Mouse (Mus musculus): ENCODE measurements around the gene Zfpl1. TPM values are rescaled to one million over a fixed set of nuclear protein-coding genes. Genes with fewer than 3 reads are reported as not detected.
A peak's percentile ranks its signal among the peaks of the same experiment; 100 is the strongest.
"Not testable (repeated sequence)": the region's sequence is repeated elsewhere in the genome, so short reads cannot be mapped to it uniquely, and the experiment has no call there.

Zfpl1 gene
- total RNA-seq (2021): 10 to 100 TPM; 16.4 to 19.4 TPM

GRCm38 (mm10) chr19:6084478-6085248 is at the start of gene Zfpl1, which contains the start of gene Cdca5:
TSS of gene Zfpl1 (minus strand) at chr19:6084956.
TSS of gene Cdca5 (plus strand) at chr19:6084983.
- peak; percentile 93 for DNase-seq (ENCODE audit: low spot score)
- intact Hi-C loops (cut with DNase I): loop anchor here (1.0 to 10.0 kb wide), 2 partner anchors 26 to 250 kb away; partner anchors contain the start of gene Men1

GRCm38 (mm10) chr19:6133197-6133596 is 48.4 kb upstream of the Zfpl1 start:
- DNase-seq (ENCODE audit: low spot score); intact Hi-C loops (cut with DNase I): not testable (repeated sequence)

GRCm38 (mm10) chr19:6132171-6132827 is 47.5 kb upstream of the Zfpl1 start:
- no peak for DNase-seq (ENCODE audit: low spot score)
- intact Hi-C loops (cut with DNase I): no loop called here

- intact Hi-C loops (cut with DNase I); DNase-seq (ENCODE audit: low spot score): not testable (repeated sequence)
Observed at GRCm38 (mm10) chr19:6130414-6131128, 45.8 kb upstream of the Zfpl1 start.

GRCm38 (mm10) chr19:6127760-6128341 is 43.1 kb upstream of the Zfpl1 start, which contains the start of gene Snx15:
TSS of gene Snx15 (minus strand) at chr19:6128304.
- intact Hi-C loops (cut with DNase I): loop anchor here (10.0 kb wide), 1 partner anchor 207 kb away; the partner anchor contains the start of gene Men1
- peak; percentile 92 for DNase-seq (ENCODE audit: low spot score)

- intact Hi-C loops (cut with DNase I): loop anchor here (1.0 to 10.0 kb wide), 2 partner anchors 160 to 208 kb away; partner anchors contain the start of gene Men1
Observed at GRCm38 (mm10) chr19:6126789-6127580, 42.2 kb upstream of the Zfpl1 start.

GRCm38 (mm10) chr19:6126289-6126688 is 41.5 kb upstream of the Zfpl1 start:
- intact Hi-C loops (cut with DNase I): loop anchor here (1.0 to 10.0 kb wide), 2 partner anchors 159 to 209 kb away; partner anchors contain the start of gene Men1
- DNase-seq (ENCODE audit: low spot score): no peak

More at GRCm38 (mm10) chr19:6126789-6127580, 42.2 kb upstream of the Zfpl1 start:
- no peak for DNase-seq (ENCODE audit: low spot score)

- no peak for DNase-seq (ENCODE audit: low spot score)
- intact Hi-C loops (cut with DNase I): loop anchor here (10.0 kb wide), 1 partner anchor 210 kb away; the partner anchor contains the start of gene Men1
Observed at GRCm38 (mm10) chr19:6124898-6125297, 40.1 kb upstream of the Zfpl1 start.

- DNase-seq (ENCODE audit: low spot score): no peak
- intact Hi-C loops (cut with DNase I): loop anchor here (10.0 kb wide), 1 partner anchor 211 kb away; the partner anchor contains the start of gene Men1
Observed at GRCm38 (mm10) chr19:6123330-6123729, 38.6 kb upstream of the Zfpl1 start.

- intact Hi-C loops (cut with DNase I): loop anchor here (10.0 kb wide), 1 partner anchor 213 kb away; the partner anchor contains the start of gene Men1
Observed at GRCm38 (mm10) chr19:6121761-6122160, 37.0 kb upstream of the Zfpl1 start.

GRCm38 (mm10) chr19:6118677-6119185 is 34.0 kb upstream of the Zfpl1 start:
- intact Hi-C loops (cut with DNase I): loop anchor here (2.0 to 5.0 kb wide), 2 partner anchors 32 to 71 kb away; partner anchors contain the start of gene Syvn1

More at GRCm38 (mm10) chr19:6121761-6122160, 37.0 kb upstream of the Zfpl1 start:
- no peak for DNase-seq (ENCODE audit: low spot score)

GRCm38 (mm10) chr19:6117986-6118676 is 33.4 kb upstream of the Zfpl1 start, which contains the start of gene Sac3d1:
TSS of gene Sac3d1 (minus strand) at chr19:6118650.
- peak; percentile 77 for DNase-seq (ENCODE audit: low spot score)
- intact Hi-C loops (cut with DNase I): loop anchor here (2.0 to 5.0 kb wide), 2 partner anchors 31 to 71 kb away; partner anchors contain the start of gene Syvn1

More at GRCm38 (mm10) chr19:6118677-6119185, 34.0 kb upstream of the Zfpl1 start:
- no peak for DNase-seq (ENCODE audit: low spot score)

GRCm38 (mm10) chr19:6117346-6117985 is 32.7 kb upstream of the Zfpl1 start:
- intact Hi-C loops (cut with DNase I): loop anchor here (5.0 kb wide), 1 partner anchor 70 kb away; the partner anchor contains the start of gene Syvn1
- no peak for DNase-seq (ENCODE audit: low spot score)

- intact Hi-C loops (cut with DNase I): loop anchor here (5.0 kb wide), 1 partner anchor 69 kb away; the partner anchor contains the start of gene Syvn1
- no peak for DNase-seq (ENCODE audit: low spot score)
Observed at GRCm38 (mm10) chr19:6116113-6116850, 31.5 kb upstream of the Zfpl1 start.

- intact Hi-C loops (cut with DNase I): loop anchor here (5.0 kb wide), 1 partner anchor 131 kb away; no protein-coding TSS in a partner anchor
- DNase-seq (ENCODE audit: low spot score): no peak
Observed at GRCm38 (mm10) chr19:6113116-6113515, 28.4 kb upstream of the Zfpl1 start.

- intact Hi-C loops (cut with DNase I): no loop called here
- DNase-seq (ENCODE audit: low spot score): no peak
Observed at GRCm38 (mm10) chr19:6105586-6105985, 20.8 kb upstream of the Zfpl1 start, which contains the start of gene Naaladl1. TSS of gene Naaladl1 (plus strand) at chr19:6105782.

Measured in heart, postnatal 25 days (tissue).